Mouse (Mus musculus) midbrain, embryonic 16.5 days (tissue): ENCODE results near the gene Trim60. TPM values are rescaled to one million over a fixed set of nuclear protein-coding genes. Genes with fewer than 3 reads are reported as not detected.
A peak's percentile ranks its signal among the peaks of the same experiment; 100 is the strongest.

Experiments
- ATAC-seq: fragments of 200-750 bp; cut with Nextera tagmentation; 2 replicates; pipeline ENCODE4 v1.8.0; 2017; ENCODE audit warnings: moderate TSS enrichment
- H3K27ac ChIP-seq: fragments of 300-500 bp; sonication (generic); 2 replicates; pipeline ENCODE4 v1.5.1; 2014; ENCODE audit warnings: mild to moderate bottlenecking, low read length, mixed read lengths
- H3K27me3 ChIP-seq: fragments of 300-500 bp; sonication (generic); 2 replicates; pipeline ENCODE4 v1.6.1; 2014; ENCODE audit warnings: low read depth, low read length, mixed read lengths; ENCODE audit not compliant: control insufficient read depth, insufficient read depth
- H3K36me3 ChIP-seq: fragments of 300-500 bp; sonication (generic); 2 replicates; pipeline ENCODE4 v1.6.1; 2014; ENCODE audit warnings: mild to moderate bottlenecking, low read length, moderate library complexity, mixed read lengths; ENCODE audit not compliant: control insufficient read depth, insufficient read depth
- H3K4me1 ChIP-seq: fragments of 300-500 bp; sonication (generic); 2 replicates; pipeline ENCODE4 v1.6.1; 2014; ENCODE audit warnings: mild to moderate bottlenecking, low read length, mixed read lengths; ENCODE audit not compliant: control insufficient read depth, insufficient read depth
- H3K4me2 ChIP-seq: fragments of 300-500 bp; sonication (generic); 2 replicates; pipeline ENCODE4 v1.6.1; 2014; ENCODE audit warnings: mild to moderate bottlenecking, low read length, mixed read lengths
- H3K4me3 ChIP-seq: fragments of 300-500 bp; sonication (generic); 2 replicates; pipeline ENCODE4 v1.5.1; 2014; ENCODE audit warnings: low read depth, mild to moderate bottlenecking, low read length, moderate library complexity, mixed read lengths
- H3K9ac ChIP-seq: fragments of 300-500 bp; sonication (generic); 2 replicates; pipeline ENCODE4 v1.6.1; 2014; ENCODE audit warnings: low read depth, low read length, mixed read lengths
- H3K9me3 ChIP-seq: fragments of 300-500 bp; sonication (generic); replicated peaks from 2 replicates; pipeline ENCODE4 v1.6.1; 2014; ENCODE audit warnings: mild to moderate bottlenecking, low read length, mixed read lengths; ENCODE audit not compliant: control insufficient read depth, poor library complexity, severe bottlenecking
- WGBS: fragments of 180-500 bp; shearing (Covaris S2); extraction: QIAGEN DNeasy Blood & Tissue Kit; methylation state at CpG from one replicate; pipeline ENCODE4 v1.1.7; 2014; 5-methylcytosine and 5-hydroxymethylcytosine counted together
- polyA plus RNA-seq: library from polyadenylated mRNA; unstranded; fragments of >200 nt; fragmentation: Nextera tagmentation; extraction: Ambion mirVana; gene quantifications from 2 replicates; pipeline ENCODE4 v1.2.1, GENCODE M21; 2015

The Trim60 gene
- polyA plus RNA-seq, 1 experiment from 2014 or later, result not detected

GRCm38 (mm10) chr8:65047801-65048200 lies 29.4 kb upstream of the Trim60 start:
- H3K27me3 ChIP-seq, result no peaks in the 10 kb centered on the region
- H3K36me3 ChIP-seq, result no peaks in the 10 kb centered on the region
- no peaks in the 10 kb centered on the region for H3K4me1 ChIP-seq
- H3K9ac ChIP-seq, result no peak overlapping the region
- no peak overlapping the region for H3K4me3 ChIP-seq
- no peak overlapping the region for H3K27ac ChIP-seq
- no peak overlapping the region for H3K4me2 ChIP-seq
- no peak for ATAC-seq
- H3K9me3 ChIP-seq, result no peaks in the 10 kb centered on the region
- WGBS, result 82% methylated on average over 4 of the region's 4 CpGs

DNA sequence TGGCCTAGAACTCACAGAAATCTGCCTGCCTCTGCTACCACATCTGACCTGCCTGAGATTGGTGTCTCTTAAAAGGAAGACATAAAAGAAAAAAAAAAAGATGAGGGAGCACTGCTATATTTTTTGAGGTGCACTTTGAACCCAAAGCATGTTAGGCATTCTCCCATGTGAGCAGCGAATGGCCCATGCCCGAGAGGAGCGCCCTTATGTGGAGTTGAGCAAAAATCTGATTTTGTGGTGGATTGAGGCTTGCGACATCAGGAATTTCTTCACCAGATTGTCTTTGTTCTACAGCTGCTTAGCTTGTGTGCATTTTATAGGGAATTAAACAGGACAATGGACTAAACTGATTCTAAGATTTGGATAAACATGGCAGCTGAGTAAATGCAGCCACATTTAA lies 28.8 kb upstream of the Trim60 start:
- no peak overlapping the region for H3K9ac ChIP-seq
- no peaks in the 10 kb centered on the region for H3K4me1 ChIP-seq
- no peak for ATAC-seq
- no peaks in the 10 kb centered on the region for H3K9me3 ChIP-seq
- 95% methylated on average over 4 of the region's 4 CpGs for WGBS
- H3K27me3 ChIP-seq, result no peaks in the 10 kb centered on the region
- no peaks in the 10 kb centered on the region for H3K36me3 ChIP-seq
- no peak overlapping the region for H3K4me3 ChIP-seq
- H3K4me2 ChIP-seq, result no peak overlapping the region
- no peak overlapping the region for H3K27ac ChIP-seq

GRCm38 (mm10) chr8:65046565-65046964 lies 28.2 kb upstream of the Trim60 start:
- H3K36me3 ChIP-seq, result no peaks in the 10 kb centered on the region
- no peak overlapping the region for H3K9ac ChIP-seq
- no peak overlapping the region for H3K27ac ChIP-seq
- no peaks in the 10 kb centered on the region for H3K27me3 ChIP-seq
- no peak for ATAC-seq
- WGBS, result 45% methylated on average over 5 of the region's 5 CpGs
- H3K4me1 ChIP-seq, result no peaks in the 10 kb centered on the region
- H3K9me3 ChIP-seq, result no peaks in the 10 kb centered on the region
- no peak overlapping the region for H3K4me3 ChIP-seq
- H3K4me2 ChIP-seq, result peak overlapping the region; percentile 8; the same call in 1 of the 2 replicates

DNA sequence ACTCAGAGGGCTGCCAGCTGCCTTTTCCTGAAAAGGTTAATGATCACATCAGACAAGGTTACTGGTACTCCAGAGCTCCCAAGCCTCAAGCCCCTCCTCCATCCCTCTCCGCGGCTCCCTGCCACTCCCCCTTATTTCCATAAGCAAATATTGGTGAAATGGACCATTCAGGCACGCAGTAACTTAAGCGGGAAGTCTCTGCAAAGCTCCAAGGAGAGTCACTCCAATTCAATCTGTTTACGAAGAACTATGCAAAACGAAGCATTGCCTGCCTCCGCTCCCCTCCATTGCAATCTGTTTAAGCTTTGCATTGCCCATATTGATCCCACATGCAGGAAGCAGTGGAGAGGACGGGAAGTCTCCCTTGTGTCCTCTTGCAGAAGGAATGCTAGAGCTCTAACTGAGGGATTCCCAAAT lies 18.7 kb upstream of the Trim60 start, which contains the start of gene Apela:
TSS of gene Apela (minus strand) at position 220 of the 417 bp plus-strand sequence.
- Histone ChIP-seq H3K36me3 (no peaks in the 10 kb centered on the region), H3K27ac (no peak within 1 kb of the TSS), H3K9ac (peak within 1 kb of the TSS; percentile 17; the same call in 1 of the 2 replicates), H3K4me2 (peak within 1 kb of the TSS; percentile 58), H3K4me3 (peak within 1 kb of the TSS; percentile 40), H3K9me3 (no peaks in the 10 kb centered on the region), H3K4me1 (peaks cover 8% of the 10 kb centered on the region), H3K27me3 (no peaks in the 10 kb centered on the region)
- ATAC-seq, result peak; percentile 76
- WGBS, result 1% methylated on average over 8 of the region's 8 CpGs

DNA sequence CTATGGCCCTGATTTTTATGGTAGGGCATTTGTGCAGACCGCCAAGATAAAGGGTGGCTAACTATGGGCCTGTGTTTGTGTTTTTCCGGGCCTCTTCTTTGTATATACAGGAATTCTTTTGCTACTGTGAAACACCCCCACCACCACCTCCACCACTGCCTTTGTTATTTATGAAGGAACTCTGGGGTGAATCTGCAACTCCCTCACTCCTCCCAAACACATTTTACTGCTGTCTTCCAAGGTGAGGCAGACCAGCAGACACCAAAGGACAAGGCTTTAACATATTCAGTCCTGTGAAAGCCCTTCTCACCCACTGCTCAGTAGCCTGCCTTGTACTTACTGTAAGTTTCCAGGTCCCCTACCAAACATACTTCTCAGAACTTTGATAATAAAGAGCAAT lies 15.8 kb upstream of the Trim60 start:
- 41% methylated on average over 2 of the region's 2 CpGs for WGBS
- Histone ChIP-seq H3K27me3 (no peaks in the 10 kb centered on the region), H3K4me1 (peaks cover 8% of the 10 kb centered on the region), H3K9ac (no peak overlapping the region), H3K4me3 (no peak overlapping the region), H3K9me3 (no peaks in the 10 kb centered on the region), H3K36me3 (no peaks in the 10 kb centered on the region), H3K27ac (no peak overlapping the region), H3K4me2 (no peak overlapping the region)
- ATAC-seq, result no peak

DNA sequence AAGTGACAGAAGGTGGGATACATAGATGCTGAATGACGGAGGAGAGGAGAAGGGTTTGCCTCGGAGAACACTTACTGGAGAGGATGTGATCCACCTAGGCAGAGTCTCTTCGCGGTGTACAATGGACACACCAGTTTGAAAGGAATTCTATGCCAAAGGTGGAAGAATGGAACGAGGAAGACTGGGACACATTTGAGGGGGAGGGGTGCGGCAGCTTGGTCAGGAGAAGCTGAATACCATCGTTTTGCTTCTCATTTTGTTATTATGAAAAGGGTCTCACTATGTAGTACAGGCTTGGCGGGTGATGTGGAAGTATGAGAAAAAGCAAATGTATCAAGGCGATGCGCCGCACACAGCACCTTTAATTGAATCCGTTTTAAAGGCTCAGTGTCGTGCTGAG lies 14.7 kb upstream of the Trim60 start:
- H3K4me3 ChIP-seq, result no peak overlapping the region
- 84% methylated on average over 13 of the region's 13 CpGs for WGBS
- ATAC-seq, result no peak
- no peak overlapping the region for H3K27ac ChIP-seq
- no peak overlapping the region for H3K4me2 ChIP-seq
- peaks cover 8% of the 10 kb centered on the region for H3K4me1 ChIP-seq
- no peaks in the 10 kb centered on the region for H3K9me3 ChIP-seq
- no peaks in the 10 kb centered on the region for H3K27me3 ChIP-seq
- H3K36me3 ChIP-seq, result no peaks in the 10 kb centered on the region
- H3K9ac ChIP-seq, result no peak overlapping the region

- peaks cover 8% of the 10 kb centered on the region for H3K4me1 ChIP-seq
- no peak for ATAC-seq
- no peak overlapping the region for H3K9ac ChIP-seq
- H3K36me3 ChIP-seq, result no peaks in the 10 kb centered on the region
- no peaks in the 10 kb centered on the region for H3K27me3 ChIP-seq
- no peaks in the 10 kb centered on the region for H3K9me3 ChIP-seq
- no peak overlapping the region for H3K4me2 ChIP-seq
- H3K27ac ChIP-seq, result no peak overlapping the region
- H3K4me3 ChIP-seq, result no peak overlapping the region
- 100% methylated on average over 1 of the region's 1 CpGs for WGBS
These were observed 13.7 kb upstream of the Trim60 start for GRCm38 (mm10) chr8:65032107-65032506.

GRCm38 (mm10) chr8:65030735-65031485 lies 12.5 kb upstream of the Trim60 start:
- H3K27ac ChIP-seq, result no peak overlapping the region
- no peak overlapping the region for H3K4me3 ChIP-seq
- no peaks in the 10 kb centered on the region for H3K9me3 ChIP-seq
- H3K36me3 ChIP-seq, result no peaks in the 10 kb centered on the region
- peaks cover 5% of the 10 kb centered on the region; the same call in 1 of the 2 replicates for H3K4me1 ChIP-seq
- no peaks in the 10 kb centered on the region for H3K27me3 ChIP-seq
- ATAC-seq, result no peak
- H3K4me2 ChIP-seq, result no peak overlapping the region
- WGBS, result 82% methylated on average over 4 of the region's 4 CpGs
- no peak overlapping the region for H3K9ac ChIP-seq

- H3K27me3 ChIP-seq, result no peaks in the 10 kb centered on the region
- H3K4me1 ChIP-seq, result no peaks in the 10 kb centered on the region
- WGBS, result 92% methylated on average over 4 of the region's 4 CpGs
- H3K4me3 ChIP-seq, result no peak overlapping the region
- no peak overlapping the region for H3K9ac ChIP-seq
- no peaks in the 10 kb centered on the region for H3K9me3 ChIP-seq
- no peak overlapping the region for H3K27ac ChIP-seq
- no peak for ATAC-seq
- no peaks in the 10 kb centered on the region for H3K36me3 ChIP-seq
- no peak overlapping the region for H3K4me2 ChIP-seq
These were observed 11.4 kb upstream of the Trim60 start for GRCm38 (mm10) chr8:65029776-65030175.
